Mouse (Mus musculus) left cerebral cortex, adult 11 months (tissue): Measurements from ENCODE around the gene Plcg1.

Source experiments
- DNase-seq: peaks from one replicate; pipeline ENCODE4 v3.0.0; 2022; ENCODE audit warnings: low spot score

Gene Plcg1

DNA sequence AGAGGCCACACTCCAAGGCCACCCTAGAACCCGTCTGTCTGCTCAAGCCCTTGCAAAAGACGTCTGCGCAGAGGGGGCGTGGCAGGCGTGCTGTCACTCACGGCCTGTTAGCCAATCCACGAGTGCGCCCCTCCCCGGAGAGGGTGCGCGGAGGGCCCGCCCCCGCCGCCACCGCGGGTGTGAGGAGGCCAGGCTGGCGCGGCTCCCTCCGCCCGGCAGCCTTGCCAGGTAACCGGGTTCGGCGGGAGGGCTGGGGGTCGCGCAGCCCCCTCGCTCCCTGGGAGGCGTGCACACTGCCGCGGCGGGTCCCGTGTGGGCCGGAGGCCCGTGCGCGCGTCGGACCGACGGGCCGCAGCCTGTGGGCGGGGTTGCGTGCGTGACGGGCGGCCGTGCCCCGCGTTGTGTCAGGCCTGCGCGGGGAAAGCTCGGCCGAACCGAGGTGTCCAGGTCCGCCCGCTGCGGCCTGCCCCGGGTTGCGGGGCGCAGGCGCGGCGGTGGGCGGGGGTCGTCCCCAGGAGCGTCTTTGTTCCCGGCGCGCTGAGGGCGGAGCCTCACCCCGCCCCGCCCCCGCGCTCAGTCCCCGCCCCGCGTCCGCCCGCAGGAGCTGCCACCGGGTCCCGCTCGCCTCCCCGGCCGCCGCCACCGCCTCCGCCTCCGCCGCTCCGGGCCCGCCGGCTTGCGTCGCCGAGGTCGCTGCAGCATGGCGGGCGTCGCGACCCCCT, at the start of gene Plcg1:
Gene Plcg1, plus strand, starts transcription at position 184 of the 722 bp plus-strand sequence.
- peak; percentile 90 for DNase-seq

DNA sequence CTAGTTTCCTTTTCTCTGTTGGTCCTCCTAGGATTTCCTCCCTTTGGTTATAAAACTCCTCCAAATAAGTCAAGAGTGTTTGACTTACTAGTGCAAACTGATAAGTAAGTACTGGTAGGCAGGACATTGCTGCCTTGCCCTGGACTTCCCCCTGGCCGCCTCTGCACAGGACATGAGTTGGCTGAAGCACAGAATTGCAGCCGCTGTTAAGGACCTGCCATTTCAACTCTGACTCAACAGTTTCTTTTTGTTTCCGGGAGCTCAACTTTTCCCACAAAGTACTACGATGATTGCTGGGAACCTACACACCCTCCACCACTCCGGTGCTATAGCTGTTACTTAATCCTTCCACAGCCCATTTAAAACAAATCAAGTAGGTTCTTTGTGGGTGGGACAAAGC, 30.8 kb upstream of the Plcg1 start:
- DNase-seq, result no peak

DNA sequence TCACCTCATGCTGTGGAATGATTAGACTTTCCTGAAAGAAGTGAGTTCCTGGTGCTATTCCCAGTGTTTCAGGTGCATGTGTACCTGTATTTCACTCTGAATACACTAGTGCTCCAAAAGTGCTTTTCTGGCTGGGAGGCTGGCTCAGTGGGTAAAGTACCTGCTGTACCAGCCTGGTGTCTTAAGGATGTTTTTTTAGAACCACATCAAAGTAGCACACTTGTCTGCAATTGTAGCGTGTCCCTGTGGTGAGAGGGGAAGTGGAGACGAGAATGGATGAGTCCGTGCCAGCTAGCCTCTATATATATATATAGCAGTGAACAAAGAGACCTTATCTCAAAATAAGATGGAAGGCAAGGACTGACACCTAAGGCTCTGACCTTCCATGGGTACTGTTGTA, 29.5 kb upstream of the Plcg1 start:
- DNase-seq, result no peak

DNA sequence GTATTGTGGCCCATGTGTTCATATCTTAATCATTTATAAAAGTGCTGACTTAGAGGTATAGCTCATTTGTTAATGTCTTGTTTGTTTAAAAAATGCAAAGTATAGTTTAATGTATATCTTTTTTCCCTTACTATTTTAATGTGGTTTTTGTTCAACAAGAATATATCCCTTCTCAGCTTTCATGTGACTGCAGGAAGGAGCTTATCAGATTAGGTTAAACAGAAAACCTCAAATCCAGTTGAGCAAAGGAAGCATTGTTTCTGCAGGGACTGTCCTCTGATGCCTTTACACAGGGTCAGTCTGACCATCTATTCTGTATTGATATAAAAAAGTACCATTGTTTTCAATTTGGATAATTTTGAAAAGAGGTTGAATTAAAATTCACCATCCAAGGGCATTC, 28.3 kb upstream of the Plcg1 start:
- no peak for DNase-seq

DNA sequence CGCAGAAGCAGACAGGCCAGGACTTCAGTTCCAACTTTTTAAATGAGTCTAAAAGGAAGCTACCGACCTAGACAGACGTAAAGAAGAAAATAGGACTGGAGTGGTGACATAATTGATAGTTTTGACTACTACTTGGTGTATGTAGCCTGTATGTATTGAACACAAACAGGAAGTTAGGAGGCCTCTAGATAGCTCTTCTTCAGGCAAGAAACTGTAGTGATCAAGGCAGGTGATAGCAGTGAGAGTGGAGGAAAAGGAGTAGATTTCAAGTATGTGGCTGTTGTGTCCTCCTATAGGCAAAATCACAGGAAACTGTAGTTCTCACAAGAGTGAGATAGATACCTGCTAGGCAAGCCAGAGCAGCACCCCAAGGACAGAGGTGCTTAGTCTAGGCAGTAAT, 23.4 kb upstream of the Plcg1 start:
- no peak for DNase-seq

DNA sequence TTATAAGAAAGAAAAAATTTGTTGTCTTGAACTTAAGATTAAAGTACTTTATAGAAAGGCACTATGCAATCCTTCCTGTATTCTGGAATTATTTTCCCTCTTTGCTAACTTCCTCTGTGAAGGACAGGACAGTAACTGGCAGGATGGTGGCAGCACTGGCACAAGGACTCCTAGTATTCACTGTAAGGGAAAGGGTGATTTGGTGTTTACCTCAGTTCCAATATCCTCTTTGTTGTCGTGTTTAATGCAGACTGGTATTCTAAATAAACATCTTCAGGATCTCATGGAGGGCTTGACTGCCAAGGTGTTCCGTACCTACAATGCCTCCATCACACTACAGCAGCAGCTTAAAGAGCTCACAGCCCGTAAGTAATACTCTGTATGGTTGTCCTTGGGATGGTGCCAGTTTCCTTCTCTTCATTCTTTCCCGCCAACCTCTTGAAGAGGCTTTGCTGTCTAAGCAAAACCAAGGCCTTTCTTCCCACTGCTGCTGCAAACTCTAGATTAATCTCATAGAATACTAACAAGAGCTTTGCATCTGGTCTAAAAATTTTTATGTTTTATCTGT, 15.6 kb upstream of the Plcg1 start:
- no peak for DNase-seq

DNA sequence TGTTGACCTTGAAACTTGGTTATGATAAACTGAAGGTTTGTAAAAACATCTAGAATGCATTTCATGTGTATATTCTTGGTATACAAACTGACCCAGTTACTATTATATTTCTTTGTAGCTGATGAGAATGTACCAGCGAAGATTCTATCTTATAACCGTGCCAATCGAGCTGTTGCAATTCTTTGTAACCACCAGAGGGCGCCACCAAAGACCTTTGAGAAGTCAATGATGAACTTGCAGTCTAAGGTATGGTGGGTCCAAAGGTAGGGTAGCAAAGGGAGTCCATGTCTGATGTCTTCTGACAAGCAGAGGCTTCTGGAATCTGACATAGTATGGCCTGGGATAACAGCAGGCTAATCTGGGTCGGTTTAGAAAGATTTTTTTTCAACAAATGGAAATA, 13.8 kb upstream of the Plcg1 start:
- DNase-seq, result no peak

DNA sequence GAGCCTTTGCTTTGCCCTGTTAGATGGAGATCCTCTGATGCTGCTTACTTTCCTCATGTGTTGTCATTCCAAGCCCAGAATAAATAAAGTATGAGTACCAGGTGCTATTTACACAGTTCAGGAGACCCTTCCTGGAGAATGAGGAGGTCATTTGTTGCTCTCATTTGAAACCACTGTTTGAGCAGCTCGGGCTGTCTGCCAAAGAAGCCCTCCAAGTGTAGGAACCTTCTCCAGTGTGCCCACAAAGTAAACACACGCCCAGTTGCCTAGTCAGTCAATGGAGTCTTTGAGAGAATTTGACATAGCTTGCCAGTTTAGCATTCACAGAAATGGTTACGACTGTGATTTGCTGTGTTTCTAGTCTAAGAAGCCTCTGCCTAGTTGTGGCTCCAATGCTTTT, 12.3 kb upstream of the Plcg1 start:
- no peak for DNase-seq

DNA sequence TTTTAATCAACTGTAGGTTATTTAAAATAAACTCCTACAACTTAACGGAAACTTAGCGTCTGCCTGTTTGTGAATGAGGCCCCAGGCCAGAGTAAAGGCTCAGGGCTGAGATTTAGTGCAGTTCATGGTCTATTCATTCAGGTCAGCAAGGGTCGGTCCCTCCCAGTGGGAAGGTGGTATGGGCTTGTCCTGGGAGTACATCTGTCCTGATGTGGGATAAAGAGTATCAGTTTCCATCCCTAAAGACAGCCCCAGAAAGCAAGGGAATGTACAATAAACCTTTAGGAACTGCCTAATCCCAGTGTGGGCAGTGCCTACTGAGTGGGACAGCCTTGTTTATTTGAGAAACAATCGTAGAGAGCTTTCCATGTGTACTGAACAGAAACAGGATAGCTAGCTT, 8.4 kb upstream of the Plcg1 start:
- no peak for DNase-seq

DNA sequence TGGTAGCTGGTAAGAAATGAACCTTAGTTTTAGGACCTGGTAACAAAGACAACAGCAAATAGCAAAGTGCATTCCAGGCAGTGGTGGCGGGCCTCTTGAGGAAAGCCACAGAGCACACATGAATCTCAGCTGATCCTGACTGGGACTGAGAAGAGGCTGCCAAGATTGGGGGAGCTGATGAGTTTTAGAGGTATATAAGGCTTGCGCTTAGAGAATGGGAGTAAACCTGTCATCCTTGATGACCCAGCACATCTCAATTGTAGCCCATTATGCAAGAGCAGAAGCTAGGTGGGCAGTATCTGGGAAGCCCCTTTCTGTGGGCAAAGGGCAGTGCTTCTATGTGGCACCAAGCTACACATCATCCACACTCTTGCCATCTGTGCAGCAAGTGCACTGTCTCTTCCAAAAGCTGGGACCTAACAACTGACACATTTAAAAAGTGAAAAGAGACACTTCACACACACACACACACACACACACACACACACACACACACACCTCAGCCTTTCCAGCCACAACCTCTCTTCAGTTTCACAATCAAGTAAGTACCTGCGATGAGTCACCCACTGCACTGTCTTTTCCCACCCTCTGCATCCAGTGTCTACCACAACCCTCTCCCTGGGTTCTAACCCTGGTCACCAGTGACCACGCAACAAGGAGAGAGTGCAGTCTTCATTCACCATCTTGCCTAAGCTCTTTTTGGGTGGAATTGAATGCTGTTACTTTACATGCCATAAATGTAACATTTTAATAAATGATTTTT, 7.3 kb upstream of the Plcg1 start:
- DNase-seq, result no peak

DNA sequence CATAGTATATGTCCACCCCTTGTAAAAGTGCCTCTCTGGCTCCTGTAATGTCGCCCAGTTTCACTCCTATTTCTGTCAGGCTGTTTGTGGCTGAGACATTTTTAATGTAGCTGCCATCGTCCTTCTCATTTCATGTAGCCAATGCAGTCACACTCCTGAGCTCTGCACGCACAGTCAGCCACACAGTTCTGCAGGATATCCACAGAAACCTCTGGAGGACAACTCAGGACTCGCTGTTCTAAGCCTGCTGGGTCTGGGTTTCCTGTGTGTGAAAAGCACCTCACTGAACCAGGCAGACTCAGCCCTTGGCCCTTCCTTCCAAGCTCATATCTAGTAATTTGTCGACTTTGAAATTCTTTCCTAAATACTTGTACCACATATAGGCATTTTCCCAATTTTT, 6.6 kb upstream of the Plcg1 start:
- no peak for DNase-seq

DNA sequence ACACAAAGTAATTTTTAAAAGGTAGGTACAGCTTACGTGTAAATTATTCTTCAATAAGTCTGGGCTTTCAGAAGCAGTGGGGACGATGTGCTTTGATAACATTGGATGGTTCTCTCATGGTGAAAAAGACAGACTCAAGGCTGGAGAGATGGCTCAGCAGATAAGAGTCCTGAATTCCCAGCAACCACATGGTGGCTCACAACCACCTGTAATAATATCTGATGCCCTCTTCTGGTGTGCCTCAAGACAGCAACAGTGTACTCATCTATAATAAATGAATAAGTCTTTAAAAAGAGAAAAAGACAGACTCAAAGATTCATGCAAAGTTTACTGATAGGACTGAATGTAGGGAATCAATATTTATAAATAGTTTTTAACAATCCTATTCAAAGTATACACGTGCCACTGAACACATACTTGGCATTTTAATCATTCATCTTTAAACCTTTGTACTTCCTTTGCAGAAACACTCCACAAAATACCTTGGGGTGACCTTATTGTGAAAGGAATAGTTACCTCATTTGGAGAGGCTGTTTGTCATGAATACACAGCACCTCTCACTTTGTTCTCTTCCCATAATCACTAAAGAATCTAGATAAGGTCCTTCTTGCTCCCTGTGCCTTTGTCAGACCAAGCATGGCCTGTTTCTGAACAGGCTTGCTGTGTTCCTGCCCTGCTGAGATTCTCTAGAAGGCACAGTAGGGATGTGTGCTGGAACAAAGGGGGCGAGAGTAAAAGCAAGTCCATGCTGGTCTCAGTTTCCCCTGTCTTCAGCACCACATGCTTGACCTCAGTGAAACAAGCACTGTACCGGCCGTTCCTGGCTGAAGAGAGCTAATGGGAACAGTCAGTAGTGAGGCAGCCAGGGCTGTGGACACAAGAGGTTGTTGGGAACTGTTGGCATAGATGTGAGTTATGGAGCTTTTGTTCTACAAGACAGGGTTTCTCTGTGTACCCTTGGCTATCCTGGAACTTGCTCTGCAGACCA, 4.9 kb upstream of the Plcg1 start:
- DNase-seq, result no peak

DNA sequence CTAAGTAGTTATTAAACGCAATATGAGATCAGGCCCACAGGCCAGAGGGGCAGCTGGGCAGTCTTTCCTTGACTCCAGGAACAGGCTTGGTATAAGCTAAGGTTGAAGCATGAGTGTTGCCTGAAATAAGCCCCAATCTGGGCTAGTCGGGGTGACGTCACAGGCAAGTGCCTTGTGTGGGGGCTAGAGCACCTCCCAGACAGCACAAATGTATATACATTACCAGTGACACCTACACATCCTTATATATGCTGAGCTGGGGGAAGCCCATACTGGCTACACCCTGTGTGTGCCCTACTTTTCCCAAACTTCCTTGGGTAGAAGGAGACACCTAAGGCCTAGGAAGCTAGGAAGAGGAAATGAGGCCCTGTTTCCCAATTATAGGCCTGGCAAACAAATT, 2.1 kb upstream of the Plcg1 start:
- no peak for DNase-seq

DNA sequence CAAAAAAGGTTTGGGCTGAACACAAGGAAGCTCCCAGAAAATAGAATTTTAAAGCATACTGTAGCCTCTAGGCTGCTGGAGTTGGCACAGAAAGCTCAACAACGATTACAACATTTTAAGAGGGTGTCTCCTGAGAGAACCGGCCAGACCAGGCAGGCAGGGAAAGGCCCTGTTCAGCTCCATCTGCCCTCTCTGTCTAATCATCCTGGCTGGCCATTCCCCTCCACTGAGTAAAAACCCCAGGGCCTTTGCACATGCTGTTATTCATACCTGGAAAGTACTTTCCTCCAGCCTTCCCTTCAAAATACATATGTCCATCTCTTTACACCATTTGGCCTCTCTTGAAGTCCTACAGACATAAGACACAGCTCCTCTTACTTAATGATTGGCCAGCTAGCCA, 1.7 kb upstream of the Plcg1 start:
- no peak for DNase-seq

DNA sequence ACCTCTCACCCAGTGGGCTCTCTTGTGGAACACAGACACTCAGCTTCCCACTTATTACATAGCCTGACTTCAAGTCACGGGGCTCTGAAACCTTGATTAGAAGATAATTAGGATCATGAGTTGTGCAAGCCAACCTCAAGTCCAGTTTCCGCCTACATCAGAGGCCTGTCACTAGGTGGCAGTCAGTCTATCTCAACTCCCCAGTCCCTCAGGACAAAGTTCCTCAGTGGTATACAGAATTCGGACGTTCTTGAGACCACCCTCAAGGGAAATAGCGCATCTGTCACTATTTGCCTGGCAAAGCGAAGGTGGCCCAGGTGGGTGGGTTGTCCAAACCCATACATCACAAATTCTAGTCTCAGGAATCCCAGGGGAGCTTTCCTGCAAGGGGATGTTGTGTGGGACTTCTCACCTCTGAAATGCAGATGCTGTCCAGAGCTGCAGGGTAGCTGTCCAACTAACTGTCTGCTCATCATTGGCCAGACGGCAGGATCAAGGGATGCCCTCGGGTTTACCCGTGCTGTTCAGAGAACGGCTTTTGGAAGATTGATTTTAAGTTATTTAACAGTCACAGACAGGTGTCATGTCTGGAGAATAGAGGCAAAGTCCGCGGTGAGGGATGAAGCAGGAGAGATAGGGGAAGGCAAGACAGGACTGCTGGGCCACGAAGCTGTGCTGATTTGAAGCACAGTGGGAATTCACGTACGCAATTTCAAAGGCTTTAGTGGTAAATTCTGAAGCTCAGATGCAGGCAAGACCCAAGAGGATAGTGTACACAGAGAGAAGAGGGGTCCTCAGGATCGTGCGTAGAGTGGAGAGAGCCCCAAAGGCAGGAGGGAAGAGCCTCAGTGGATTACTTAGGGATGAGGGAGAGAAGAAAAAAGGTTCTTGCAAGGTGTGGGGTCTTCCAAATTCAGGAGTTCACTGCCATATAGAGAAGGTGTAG, 976 bp upstream of the Plcg1 start:
- no peak for DNase-seq

DNA sequence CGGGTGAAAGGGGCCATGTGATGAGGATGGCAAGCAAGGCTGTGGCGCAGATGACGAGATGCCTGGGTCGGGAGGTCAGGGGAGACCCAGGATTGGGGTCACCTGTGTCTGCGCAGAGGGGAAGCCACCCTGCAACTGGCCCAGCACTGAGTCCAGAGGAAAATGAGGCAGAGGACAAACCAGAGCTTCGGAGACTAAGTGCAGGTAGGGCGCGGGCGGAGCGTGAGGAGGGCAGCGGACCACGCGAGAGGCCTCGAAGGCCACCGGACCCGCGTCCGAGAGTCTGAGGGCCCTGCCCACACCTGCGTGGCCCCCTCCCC, 343 bp upstream of the Plcg1 start:
- no peak for DNase-seq

DNA sequence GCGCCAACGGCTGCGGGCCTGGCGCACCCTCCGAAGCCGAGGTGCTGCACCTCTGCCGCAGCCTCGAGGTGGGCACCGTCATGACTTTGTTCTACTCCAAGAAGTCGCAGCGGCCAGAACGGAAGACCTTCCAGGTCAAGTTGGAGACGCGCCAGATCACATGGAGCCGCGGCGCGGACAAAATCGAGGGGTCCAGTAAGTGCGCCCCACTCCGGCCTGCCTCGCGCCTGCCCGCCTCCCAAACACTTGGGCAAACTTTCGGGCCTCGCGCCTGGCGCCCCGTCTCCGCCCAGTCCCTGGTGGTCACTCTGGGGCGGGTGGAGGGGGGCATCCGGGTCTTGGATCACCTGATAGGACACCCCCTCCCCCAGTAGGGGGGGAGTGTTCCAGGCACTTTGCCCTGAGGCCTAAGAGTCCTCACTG, 750 bp downstream of the Plcg1 start:
- peak; percentile 47 for DNase-seq

DNA sequence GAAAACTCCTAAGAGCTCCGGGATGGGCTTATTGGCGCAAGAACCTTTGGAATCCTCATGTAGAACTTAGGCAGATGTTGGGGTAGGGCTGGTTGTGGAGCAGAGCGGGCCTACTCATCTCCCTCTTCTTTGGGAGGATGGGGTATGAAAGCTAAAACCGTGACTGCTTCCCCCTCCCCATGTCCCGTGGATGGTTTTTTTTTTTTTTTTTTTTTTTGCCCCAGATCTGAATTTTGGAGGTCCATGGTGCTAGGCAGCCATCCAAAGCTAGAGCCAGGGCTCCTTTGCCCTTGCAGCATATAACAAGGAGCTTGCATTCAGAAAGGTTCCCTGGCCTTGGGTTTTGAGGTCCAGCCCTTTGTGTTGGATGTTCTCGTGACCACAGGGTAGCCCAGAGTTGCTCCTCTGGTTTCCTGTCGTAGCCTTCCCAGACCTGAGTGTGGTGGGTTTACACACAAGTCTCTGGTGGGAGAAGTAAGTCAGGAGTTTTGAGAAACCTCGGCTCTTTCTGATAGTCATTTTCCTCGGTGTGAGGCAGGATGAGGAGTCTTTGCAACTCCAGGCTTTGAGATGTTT, 1.4 kb downstream of the Plcg1 start:
- no peak for DNase-seq

DNA sequence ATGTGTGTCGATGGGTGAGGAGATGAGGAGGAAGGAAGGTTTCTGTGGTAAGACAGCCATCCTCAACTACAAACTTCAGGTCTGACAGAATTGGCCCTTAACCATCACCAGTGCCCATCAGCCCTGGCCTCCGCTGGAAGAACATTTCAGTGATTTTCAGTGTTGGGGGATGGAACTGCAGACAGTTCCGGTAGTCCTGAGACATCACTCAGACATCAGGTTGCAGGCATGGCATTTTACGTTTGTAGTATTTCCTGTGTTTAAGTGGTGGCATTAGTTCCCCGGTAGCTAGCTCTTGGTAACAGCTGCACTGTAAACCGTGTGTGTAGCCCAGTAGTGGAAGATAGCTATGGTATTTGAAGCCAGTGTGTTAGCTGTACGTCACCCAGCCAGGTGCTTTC, 2.0 kb downstream of the Plcg1 start:
- no peak for DNase-seq

DNA sequence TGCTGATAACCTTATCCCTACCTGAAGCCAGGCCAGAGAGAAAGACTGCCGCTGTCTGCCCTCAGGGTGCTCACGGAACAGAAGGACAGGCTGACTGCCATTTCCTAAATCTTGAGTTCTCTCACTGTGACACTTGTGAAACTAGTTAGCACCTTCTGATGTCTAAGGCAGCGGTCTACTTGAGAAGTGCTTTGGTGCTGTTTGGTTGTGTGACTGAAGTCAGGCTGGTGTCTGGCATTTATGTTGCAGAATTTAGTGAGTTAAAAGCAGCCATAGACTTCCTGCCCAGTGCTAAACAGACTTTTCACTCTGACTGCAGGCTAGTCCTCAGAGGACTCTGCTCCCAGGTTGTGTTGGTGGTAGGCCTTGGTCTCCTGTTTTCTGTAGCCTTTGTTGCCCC, 3.2 kb downstream of the Plcg1 start:
- no peak for DNase-seq
